In the genomic region with DNA sequence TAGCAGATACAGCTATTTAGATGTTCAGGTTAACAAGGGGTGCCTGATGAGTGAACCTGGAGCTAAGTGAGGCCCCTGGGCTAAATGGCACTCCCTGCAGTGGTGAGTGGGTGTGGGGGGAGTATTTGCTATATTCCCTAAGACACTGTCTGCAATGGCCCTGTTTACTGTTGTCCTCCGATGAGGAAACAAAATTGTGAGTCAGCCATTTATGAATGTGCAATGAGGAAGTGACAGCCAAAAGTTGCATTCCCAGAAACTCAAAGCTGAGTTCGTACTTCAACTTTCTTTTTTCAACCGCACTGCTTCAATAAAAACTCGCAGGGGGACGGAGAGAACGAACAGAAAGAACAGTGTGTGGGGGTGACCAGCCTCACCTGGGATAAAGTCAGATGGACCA, we compare ENCODE assay signal across 8 mouse cellular contexts. TPM values are rescaled to one million over a fixed set of nuclear protein-coding genes. Genes with fewer than 3 reads are reported as not detected.
A peak's percentile ranks its signal among the peaks of the same experiment; 100 is the strongest.
DNase-seq lines count a peak whose midpoint lies in the region; ATAC-seq lines count a peak whose summit lies in the region.

No protein-coding gene starts in this region.

- H3K79me2 ChIP-seq in macrophage (ENCODE audit: inconsistent target), result peaks cover 53% of the 10 kb centered on the region

- H3K9ac ChIP-seq in heart, embryonic 15.5 days, result peak overlapping the region; percentile 59; the same call in 1 of the 2 replicates

- no peaks in the 10 kb centered on the region for H3K36me3 ChIP-seq in heart, embryonic 15.5 days
- peaks cover 14% of the 10 kb centered on the region; the same call in 1 of the 2 replicates for H3K36me3 ChIP-seq in macrophage (ENCODE audit: inconsistent target)

- peak; percentile 41 for DNase-seq in heart, adult 18-20 months
- no peak for DNase-seq in heart, postnatal 4 days
- DNase-seq in A20 (ENCODE audit: low read depth, low spot score), result peak; percentile 40
- DNase-seq in cerebellum, postnatal 25 days, result no peak
- DNase-seq in cerebellum, postnatal 36 days, result no peak
- no peak for DNase-seq in left cerebral cortex, adult 18-20 months (ENCODE audit: low spot score in 2 of 2)

- peak overlapping the region; percentile 77 for H3K4me2 ChIP-seq in heart, embryonic 15.5 days

- no peaks in the 10 kb centered on the region for H3K27me3 ChIP-seq in heart, embryonic 15.5 days

- 76% methylated on average over 6 of the region's 6 CpGs for WGBS in heart, embryonic 15.5 days
- WGBS in macrophage (ENCODE audit: missing documents), result 1% methylated on average over 6 of the region's 6 CpGs

- peak overlapping the region; percentile 87 for H3K27ac ChIP-seq in heart, embryonic 15.5 days
- H3K27ac ChIP-seq in macrophage, result peak overlapping the region; percentile 99

- peaks cover 36% of the 10 kb centered on the region for H3K4me1 ChIP-seq in heart, embryonic 15.5 days (replicated peaks)

- no peak for ATAC-seq in heart, embryonic 15.5 days (replicated peaks; ENCODE audit: insufficient number of reproducible peaks, insufficient read depth, low FRiP score, low read depth)

- peak overlapping the region; percentile 50 for H3K4me3 ChIP-seq in heart, embryonic 15.5 days
- peak overlapping the region; percentile 97 for H3K4me3 ChIP-seq in macrophage (ENCODE audit: inconsistent target)

- H3K9me3 ChIP-seq in heart, embryonic 15.5 days (replicated peaks), result no peaks in the 10 kb centered on the region

RNA-seq across cellular contexts. Expression of gene Rnasel, which starts 3.3 kb away (rescaled TPM):
- total RNA-seq in heart, adult 18-20 months (2021), result 1 to 10 TPM; 2.8 to 5.0 TPM
- 10 to 100 TPM; 20.5 to 21.1 TPM for total RNA-seq in heart, postnatal 4 days (2021)
- 23.4 and 24.3 TPM in 2 replicates for polyA plus RNA-seq in heart, embryonic 15.5 days (2015; fragmentation: Nextera tagmentation; extraction: Ambion mirVana)
- total RNA-seq in macrophage (2018; cell fraction: chromatin; rRNA removed), result 100 to 1,000 TPM in 20 of 26 experiments, 10 to 100 TPM in 6; 49.0 to 419 (median 192) TPM
- 100 to 1,000 TPM in 25 of 26 experiments, 10 to 100 TPM in 1; 83.8 to 308 (median 169) TPM for total RNA-seq in macrophage (2018; cell fraction: cytosol; rRNA removed)
- 100 to 1,000 TPM in 25 of 26 experiments, 10 to 100 TPM in 1; 86.5 to 468 (median 181) TPM for total RNA-seq in macrophage (2018; cell fraction: nucleus; rRNA removed)
- 147 to 181 TPM (median 163 TPM) in 3 replicates for polyA plus RNA-seq in macrophage (2018)
- 10 to 100 TPM; 11.7 to 13.4 TPM for total RNA-seq in left cerebral cortex, adult 18-20 months (2021)

RNA-seq across cellular contexts. Expression of gene Rgs16, which starts 12.4 kb away (rescaled TPM):
- total RNA-seq in heart, adult 18-20 months (2021), result 1 to 10 TPM; 1.2 to 1.5 TPM
- total RNA-seq in heart, postnatal 4 days (2021), result 1 to 10 TPM; 3.1 to 4.6 TPM
- 5.9 and 6.4 TPM in 2 replicates for polyA plus RNA-seq in heart, embryonic 15.5 days (2015; fragmentation: Nextera tagmentation; extraction: Ambion mirVana)
- total RNA-seq in macrophage (2018; cell fraction: chromatin; rRNA removed), result under 1 TPM in 9 of 26 experiments, not detected in 17; 0.25 to 0.87 (median 0.36) TPM
- under 1 TPM in 22 of 26 experiments, not detected in 4; 0.04 to 0.99 (median 0.17) TPM for total RNA-seq in macrophage (2018; cell fraction: cytosol; rRNA removed)
- 1 to 10 TPM in 1 of 26 experiments, under 1 TPM in 13, not detected in 12; 0.18 to 1.3 (median 0.31) TPM for total RNA-seq in macrophage (2018; cell fraction: nucleus; rRNA removed)
- polyA plus RNA-seq in macrophage (2018), result 0.11 to 1.2 TPM (median 0.14 TPM) in 3 replicates
- 10 to 100 TPM; 10.3 to 12.6 TPM for total RNA-seq in left cerebral cortex, adult 18-20 months (2021)

Comparison
In these comparisons a context has a peak if more than half of its experiments do, and no peak if none do; other contexts are left out.
1. DNase-seq: peak in heart, adult 18-20 months (2 of 2) and A20 (single experiment); none in heart, postnatal 4 days (single experiment), cerebellum, postnatal 25 days (0 of 2), cerebellum, postnatal 36 days (0 of 2) and left cerebral cortex, adult 18-20 months (0 of 2).